Mouse (Mus musculus) heart, embryonic 16.5 days (tissue): ENCODE data around the gene Sh2b3. TPM values are rescaled to one million over a fixed set of nuclear protein-coding genes. Genes with fewer than 3 reads are reported as not detected.
A peak's percentile ranks its signal among the peaks of the same experiment; 100 is the strongest.
"Not testable (repeated sequence)": the region's sequence is repeated elsewhere in the genome, so short reads cannot be mapped to it uniquely, and the experiment has no call there.

ENCODE experiments used
- ATAC-seq: fragments of 200-750 bp; cut with Nextera tagmentation; replicated peaks from 2 replicates; pipeline ENCODE4 v1.8.0; 2017; ENCODE audit warnings: moderate number of reproducible peaks; ENCODE audit not compliant: insufficient read depth, low FRiP score; ENCODE audit errors: extremely low read depth
- H3K27ac ChIP-seq: fragments of 300-500 bp; sonication (generic); 2 replicates; pipeline ENCODE4 v1.5.1; 2014; ENCODE audit warnings: mild to moderate bottlenecking, low read length, control low read depth, moderate library complexity
- H3K27me3 ChIP-seq: fragments of 300-500 bp; sonication (generic); 2 replicates; pipeline ENCODE4 v1.6.1; 2014; ENCODE audit warnings: low read length, mixed read lengths; ENCODE audit not compliant: control insufficient read depth, insufficient read depth
- H3K36me3 ChIP-seq: fragments of 300-500 bp; sonication (generic); 2 replicates; pipeline ENCODE4 v1.6.1; 2014; ENCODE audit not compliant: control insufficient read depth, insufficient read depth
- H3K4me1 ChIP-seq: fragments of 300-500 bp; sonication (generic); 2 replicates; pipeline ENCODE4 v1.6.1; 2014; ENCODE audit warnings: low read length, mixed read lengths; ENCODE audit not compliant: control insufficient read depth, insufficient read depth
- H3K4me2 ChIP-seq: fragments of 300-500 bp; sonication (generic); 2 replicates; pipeline ENCODE4 v1.6.1; 2014; ENCODE audit warnings: low read depth, mild to moderate bottlenecking, control low read depth, low read length
- H3K4me3 ChIP-seq: fragments of 300-500 bp; sonication (generic); 2 replicates; pipeline ENCODE4 v1.5.1; 2014; ENCODE audit warnings: mild to moderate bottlenecking, control low read depth, low read length
- H3K9ac ChIP-seq: fragments of 300-500 bp; sonication (generic); 2 replicates; pipeline ENCODE4 v1.6.1; 2014; ENCODE audit warnings: low read length, control low read depth
- H3K9me3 ChIP-seq: fragments of 300-500 bp; sonication (generic); replicated peaks from 2 replicates; pipeline ENCODE4 v1.6.1; 2016; ENCODE audit warnings: low read length; ENCODE audit not compliant: control insufficient read depth
- WGBS: fragments of 180-500 bp; shearing (Covaris S2); extraction: QIAGEN DNeasy Blood & Tissue Kit; methylation state at CpG from one replicate; pipeline ENCODE4 v1.1.7; 2014; 5-methylcytosine and 5-hydroxymethylcytosine counted together
- polyA plus RNA-seq: library from polyadenylated mRNA; unstranded; fragments of >200 nt; fragmentation: Nextera tagmentation; extraction: Ambion mirVana; gene quantifications from 2 replicates; pipeline ENCODE4 v1.2.1, GENCODE M21; 2015

Gene Sh2b3
- polyA plus RNA-seq, 1 experiment from 2014 or later = 12.0 TPM

GRCm38 (mm10) chr5:121848035-121848519 lies 10.6 kb upstream of the Sh2b3 start:
- ATAC-seq = peak; percentile 32; the same call in 1 of the 2 replicates
- Histone ChIP-seq H3K27me3 (peaks cover 9% of the 10 kb centered on the region), H3K9ac (peak overlapping the region; percentile 78), H3K27ac (peak overlapping the region; percentile 90), H3K36me3 (peaks cover 13% of the 10 kb centered on the region), H3K9me3 (no peaks in the 10 kb centered on the region), H3K4me3 (peak overlapping the region; percentile 93), H3K4me1 (peaks cover 38% of the 10 kb centered on the region), H3K4me2 (peak overlapping the region; percentile 91)
- WGBS = 0% methylated on average over 17 of the region's 17 CpGs

- not testable (repeated sequence) for ATAC-seq, H3K27ac ChIP-seq, H3K36me3 ChIP-seq, H3K9ac ChIP-seq, H3K27me3 ChIP-seq, H3K9me3 ChIP-seq, H3K4me2 ChIP-seq, H3K4me3 ChIP-seq
- H3K4me1 ChIP-seq = peaks cover 43% of the 10 kb centered on the region
- WGBS = 84% methylated on average over 3 of the region's 3 CpGs
Observed at GRCm38 (mm10) chr5:121847269-121847668, 9.8 kb upstream of the Sh2b3 start.

- Histone ChIP-seq H3K36me3 (no peaks in the 10 kb centered on the region), H3K27me3 (peaks cover 10% of the 10 kb centered on the region), H3K4me2 (no peak overlapping the region), H3K27ac (no peak overlapping the region), H3K9me3 (no peaks in the 10 kb centered on the region), H3K4me3 (no peak overlapping the region), H3K9ac (no peak overlapping the region), H3K4me1 (peaks cover 38% of the 10 kb centered on the region)
- ATAC-seq = no peak
- WGBS = 78% methylated on average over 11 of the region's 11 CpGs
Observed at GRCm38 (mm10) chr5:121846322-121846721, 8.9 kb upstream of the Sh2b3 start.

- H3K9ac ChIP-seq = no peak overlapping the region
- H3K4me2 ChIP-seq = no peak overlapping the region
- no peak overlapping the region for H3K27ac ChIP-seq
- ATAC-seq = no peak
- peaks cover 28% of the 10 kb centered on the region for H3K4me1 ChIP-seq
- H3K9me3 ChIP-seq = no peaks in the 10 kb centered on the region
- WGBS = 32% methylated on average over 4 of the region's 4 CpGs
- peaks cover 10% of the 10 kb centered on the region for H3K27me3 ChIP-seq
- H3K36me3 ChIP-seq = no peaks in the 10 kb centered on the region
- H3K4me3 ChIP-seq = no peak overlapping the region
Observed at GRCm38 (mm10) chr5:121845361-121845760, 7.9 kb upstream of the Sh2b3 start.

- peak overlapping the region; percentile 89 for H3K4me2 ChIP-seq
- peaks cover 22% of the 10 kb centered on the region for H3K4me1 ChIP-seq
- 14% methylated on average over 17 of the region's 17 CpGs for WGBS
- no peaks in the 10 kb centered on the region for H3K36me3 ChIP-seq
- H3K4me3 ChIP-seq = peak overlapping the region; percentile 70
- no peak overlapping the region for H3K27ac ChIP-seq
- ATAC-seq = no peak
- peaks cover 10% of the 10 kb centered on the region for H3K27me3 ChIP-seq
- H3K9ac ChIP-seq = peak overlapping the region; percentile 80
- H3K9me3 ChIP-seq = no peaks in the 10 kb centered on the region
Observed at GRCm38 (mm10) chr5:121843138-121843905, 5.9 kb upstream of the Sh2b3 start.

- peak; percentile 47 for ATAC-seq
- WGBS = under 1% methylated on average over 33 of the region's 33 CpGs
- Histone ChIP-seq H3K27ac (peak overlapping the region; percentile 41), H3K4me1 (peaks cover 24% of the 10 kb centered on the region), H3K9ac (peak overlapping the region; percentile 80), H3K9me3 (no peaks in the 10 kb centered on the region), H3K4me3 (peak overlapping the region; percentile 70), H3K36me3 (no peaks in the 10 kb centered on the region), H3K27me3 (peaks cover 10% of the 10 kb centered on the region), H3K4me2 (peak overlapping the region; percentile 89)
Observed at GRCm38 (mm10) chr5:121842665-121843118, 5.2 kb upstream of the Sh2b3 start.

GRCm38 (mm10) chr5:121841973-121842372 lies 4.5 kb upstream of the Sh2b3 start:
- Histone ChIP-seq H3K27me3 (peaks cover 10% of the 10 kb centered on the region), H3K4me3 (no peak overlapping the region), H3K9me3 (no peaks in the 10 kb centered on the region), H3K36me3 (no peaks in the 10 kb centered on the region), H3K27ac (peak overlapping the region; percentile 26; the same call in 1 of the 2 replicates), H3K9ac (no peak overlapping the region), H3K4me1 (peaks cover 26% of the 10 kb centered on the region), H3K4me2 (no peak overlapping the region)
- WGBS = 49% methylated on average over 10 of the region's 10 CpGs
- ATAC-seq = no peak

- Histone ChIP-seq H3K9me3 (no peaks in the 10 kb centered on the region), H3K27me3 (peaks cover 10% of the 10 kb centered on the region), H3K9ac (no peak overlapping the region), H3K27ac (no peak overlapping the region), H3K4me3 (no peak overlapping the region), H3K4me2 (no peak overlapping the region), H3K36me3 (no peaks in the 10 kb centered on the region), H3K4me1 (peaks cover 26% of the 10 kb centered on the region)
- WGBS = 86% methylated on average over 9 of the region's 9 CpGs
- ATAC-seq = no peak
Observed at GRCm38 (mm10) chr5:121841516-121841915, 4.1 kb upstream of the Sh2b3 start.

GRCm38 (mm10) chr5:121839128-121839473 lies 1.7 kb upstream of the Sh2b3 start:
- ATAC-seq = no peak
- Histone ChIP-seq H3K9me3 (no peaks in the 10 kb centered on the region), H3K4me3 (peak overlapping the region; percentile 72), H3K27me3 (peaks cover 10% of the 10 kb centered on the region), H3K4me1 (peaks cover 39% of the 10 kb centered on the region), H3K27ac (peak overlapping the region; percentile 74), H3K9ac (peak overlapping the region; percentile 77), H3K36me3 (no peaks in the 10 kb centered on the region), H3K4me2 (peak overlapping the region; percentile 97)
- WGBS = 33% methylated on average over 7 of the region's 7 CpGs
